Mouse (Mus musculus) right cerebral cortex, adult 2 months (tissue): ENCODE measurements around the gene Nfx1.

Experiments
- DNase-seq, 2 experiments: peaks; one replicate each; pipeline ENCODE4 v3.0.0; 2021 to 2022; ENCODE audit warnings: low spot score in 2 of 2

The Nfx1 gene

DNA sequence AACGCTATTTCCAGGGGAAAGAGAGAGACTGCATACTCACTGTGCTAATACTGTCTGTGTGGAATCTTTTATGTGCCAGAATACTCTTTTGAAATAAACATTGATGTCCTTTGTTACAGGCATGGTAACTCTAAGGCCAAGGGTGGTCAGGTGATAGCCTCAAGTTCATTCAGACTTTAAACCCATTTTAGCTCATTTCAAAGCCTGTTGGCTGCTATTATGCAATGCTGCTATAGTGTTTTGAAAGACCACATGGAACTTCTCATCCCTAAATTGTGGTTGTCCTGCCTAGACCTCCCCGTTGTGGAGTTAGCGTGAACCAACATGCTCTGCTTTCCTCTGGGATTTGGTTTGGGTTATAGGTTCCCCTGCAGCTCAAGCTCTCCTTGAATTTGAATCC lies 5.0 kb downstream of the Nfx1 start:
- DNase-seq = no peak

GRCm38 (mm10) chr4:40976651-40977050 lies 5.9 kb downstream of the Nfx1 start:
- DNase-seq = no peak

DNA sequence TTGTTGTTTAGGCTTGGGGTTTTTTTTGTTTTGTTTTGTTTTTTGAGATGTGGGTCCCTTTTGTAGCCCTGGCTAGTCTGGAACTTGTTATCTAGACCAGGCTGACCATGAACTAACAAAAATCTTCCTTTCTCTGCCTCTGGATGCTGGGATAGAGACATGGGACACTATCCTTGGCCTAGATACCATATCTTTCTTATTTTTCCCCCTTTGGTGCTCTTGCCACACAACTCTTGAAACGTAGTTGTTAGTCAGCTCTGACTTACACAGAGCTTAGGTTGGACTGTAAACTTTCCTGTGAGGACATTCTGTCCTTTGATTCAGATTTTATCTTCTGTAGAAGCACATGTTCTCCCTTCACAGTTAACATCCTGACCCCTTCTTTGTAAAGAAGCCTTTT lies 8.7 kb downstream of the Nfx1 start:
- DNase-seq = no peak

GRCm38 (mm10) chr4:40982486-40982885 lies 11.8 kb downstream of the Nfx1 start:
- no peak for DNase-seq

GRCm38 (mm10) chr4:40983686-40984085 lies 13.0 kb downstream of the Nfx1 start:
- no peak for DNase-seq

DNA sequence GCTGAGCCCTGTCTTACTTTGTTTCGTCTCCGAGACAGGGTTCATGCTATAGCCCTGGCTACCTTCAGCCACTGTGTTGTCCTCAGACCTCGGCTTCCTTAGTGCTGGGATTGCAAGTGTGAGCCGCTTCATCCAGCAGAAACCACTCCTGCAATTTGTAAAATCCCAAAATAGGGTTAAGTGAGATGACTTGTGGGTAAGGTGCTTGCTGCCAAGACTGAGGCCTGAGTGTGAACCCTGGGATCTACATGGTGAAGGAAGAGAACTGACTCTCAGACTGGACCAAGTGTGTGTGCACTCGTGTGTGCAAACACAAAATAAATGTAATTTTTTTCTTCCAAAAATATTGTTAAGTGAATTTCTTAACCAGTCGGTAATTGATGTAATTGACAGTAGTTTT lies 18.9 kb downstream of the Nfx1 start:
- DNase-seq = no peak

- no peak for DNase-seq
Observed at GRCm38 (mm10) chr4:40996302-40996701, 25.6 kb downstream of the Nfx1 start.

- no peak for DNase-seq
Observed at GRCm38 (mm10) chr4:40997916-40998315, 27.2 kb downstream of the Nfx1 start.

- DNase-seq = no peak
Observed at GRCm38 (mm10) chr4:41000271-41000670, 29.6 kb downstream of the Nfx1 start.

GRCm38 (mm10) chr4:41000842-41001639 lies 30.3 kb downstream of the Nfx1 start:
- no peak for DNase-seq

DNA sequence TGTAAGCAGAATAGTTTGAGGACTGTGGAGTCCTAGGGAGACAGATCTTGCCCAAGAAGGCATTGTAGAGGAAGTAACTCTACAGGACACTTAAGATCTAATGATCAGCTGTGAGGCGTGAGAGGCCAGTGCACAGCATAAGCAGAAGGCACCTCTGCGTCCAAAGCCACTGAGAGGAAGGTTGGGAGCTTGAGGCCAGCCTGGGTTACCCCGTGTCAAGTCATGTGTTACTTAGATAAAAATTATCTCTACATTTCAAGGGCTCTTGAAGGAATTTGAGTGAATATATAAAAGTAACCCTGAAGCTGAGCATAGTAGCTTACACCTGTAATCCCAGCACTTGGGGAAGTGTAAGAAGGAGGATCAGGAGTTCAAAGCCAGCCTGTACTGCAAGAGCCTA lies 42.6 kb downstream of the Nfx1 start:
- DNase-seq = no peak

- no peak for DNase-seq
Observed at GRCm38 (mm10) chr4:41015798-41016197, 45.1 kb downstream of the Nfx1 start.

DNA sequence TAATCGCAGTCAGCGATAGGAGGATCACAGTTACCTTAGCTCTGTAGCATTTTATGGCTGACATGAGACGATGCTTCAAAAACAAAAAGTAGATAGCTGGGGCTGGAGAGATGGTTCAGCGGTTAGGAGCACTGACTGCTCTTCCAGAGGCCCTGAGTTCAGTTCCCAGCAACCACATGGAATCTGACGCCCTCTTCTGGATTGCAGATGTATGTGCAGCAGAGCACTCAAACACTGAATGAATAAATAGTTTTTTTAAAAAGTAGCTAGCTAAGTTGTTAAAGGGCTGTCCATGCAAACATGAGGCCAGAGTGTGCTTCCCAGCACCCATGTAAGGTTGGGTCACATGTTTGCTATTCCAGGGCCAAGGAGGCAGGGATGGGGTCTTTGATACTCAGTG lies 50.4 kb downstream of the Nfx1 start:
- DNase-seq = no peak

DNA sequence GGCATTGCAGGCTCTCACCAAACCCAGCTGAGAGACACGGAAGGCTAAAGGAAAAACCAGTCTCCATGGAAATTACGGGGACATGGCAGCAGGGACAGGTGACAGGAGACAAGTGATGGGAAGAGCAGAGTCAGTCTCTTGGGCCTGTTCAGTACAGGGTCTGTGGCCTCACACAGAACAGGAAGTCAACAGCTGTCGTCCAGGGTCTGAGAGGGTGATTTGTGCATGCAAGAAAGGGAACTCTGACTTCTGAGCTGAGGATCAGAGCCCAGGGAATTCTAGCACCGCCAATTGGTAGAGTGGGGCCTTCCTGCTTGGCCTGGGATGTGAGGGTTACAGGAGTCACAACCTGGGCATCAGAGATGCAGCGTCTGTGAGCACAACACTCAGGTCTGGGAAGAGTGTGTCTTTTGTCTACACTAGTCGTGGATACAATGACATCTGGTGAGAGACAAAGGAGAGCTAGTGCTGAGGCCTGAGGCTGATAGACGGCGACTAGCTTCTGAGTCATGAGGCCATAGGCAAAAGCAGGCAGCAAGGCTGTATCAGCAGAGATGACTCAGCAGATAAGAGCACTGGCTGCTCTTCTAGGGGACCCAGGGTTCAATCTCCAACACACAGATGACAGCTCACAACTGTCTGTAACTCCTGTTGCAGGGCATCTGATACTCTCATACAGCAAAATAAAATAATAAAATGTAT lies 55.5 kb downstream of the Nfx1 start:
- no peak for DNase-seq

- DNase-seq = no peak
Observed at GRCm38 (mm10) chr4:41027872-41028271, 57.2 kb downstream of the Nfx1 start.

DNA sequence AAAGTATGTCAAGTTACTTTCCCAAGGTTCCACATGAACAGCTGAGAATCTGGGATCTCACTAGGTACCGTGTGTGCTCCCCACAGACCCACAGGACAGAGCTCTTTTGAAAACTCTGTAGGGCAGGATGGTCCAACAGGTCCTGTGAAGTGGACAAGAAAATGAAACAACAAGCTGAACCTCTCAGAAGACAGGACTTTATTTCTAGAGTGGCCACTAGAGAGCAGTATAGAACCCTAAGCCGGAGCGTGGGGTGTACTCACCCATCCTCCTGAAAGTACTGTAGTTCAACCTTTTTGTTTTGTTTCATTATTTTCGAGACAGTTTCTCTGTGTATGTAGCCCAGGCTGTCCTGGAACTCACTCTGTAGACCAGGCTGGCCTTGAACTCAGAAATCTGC lies 57.6 kb downstream of the Nfx1 start:
- no peak for DNase-seq

DNA sequence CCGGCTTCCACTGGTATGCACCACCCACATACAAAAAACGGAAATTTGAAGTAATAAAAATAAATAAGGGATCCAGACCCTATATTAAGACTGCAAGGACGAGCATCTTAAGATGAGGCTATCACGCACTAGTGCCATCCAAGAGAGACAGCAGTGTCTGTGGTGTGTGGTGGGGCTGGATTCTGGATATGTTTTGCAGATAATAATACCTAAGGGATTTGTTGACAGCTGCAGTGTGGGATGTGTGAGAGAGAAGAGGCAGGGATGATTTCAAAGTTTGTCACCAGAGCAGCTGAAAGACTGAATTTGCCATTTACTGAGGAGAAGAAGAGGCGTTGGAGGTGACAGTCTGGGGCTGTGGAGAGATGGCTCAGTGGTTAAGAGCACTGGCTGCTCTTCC lies 58.7 kb downstream of the Nfx1 start:
- DNase-seq = peak; percentile 85 to 87

DNA sequence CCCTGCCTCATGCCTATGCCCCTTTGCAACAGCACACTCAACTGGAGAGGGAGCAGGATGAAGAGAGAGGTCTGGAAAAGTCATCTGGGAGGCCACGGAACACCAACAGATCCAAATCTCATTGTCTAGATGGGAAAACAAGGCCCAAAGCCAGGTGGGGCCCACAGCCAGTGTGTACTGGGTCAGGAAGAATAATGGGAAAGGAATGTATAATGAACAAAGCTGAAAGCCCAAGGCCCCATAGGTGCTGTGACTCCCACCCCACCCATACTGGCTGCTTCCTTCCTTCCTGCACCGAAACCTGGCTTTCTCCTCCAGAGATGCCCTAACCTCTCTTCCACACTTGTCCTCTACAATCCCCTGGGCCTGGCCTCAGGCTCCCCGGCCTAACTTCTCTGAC lies 60.5 kb downstream of the Nfx1 start:
- DNase-seq = no peak

DNA sequence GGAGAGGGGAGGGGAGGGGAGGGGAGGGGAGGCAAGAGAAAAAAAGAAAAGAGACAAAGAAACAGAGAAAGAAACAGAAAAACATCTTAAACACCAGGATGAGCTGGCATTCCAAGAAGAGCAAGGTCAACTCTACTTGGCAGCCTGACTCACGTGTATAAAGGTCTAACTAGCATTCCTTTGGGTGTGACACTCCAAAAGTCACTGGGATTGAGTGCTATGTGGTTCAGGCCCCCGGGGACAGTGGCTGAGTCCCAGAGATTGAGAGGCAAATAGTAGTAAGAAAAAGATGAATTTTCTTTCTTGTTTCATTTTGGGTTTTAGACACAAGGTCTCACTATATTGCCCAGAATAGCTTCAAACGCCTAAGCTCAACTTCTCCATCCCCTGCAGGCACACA lies 67.2 kb downstream of the Nfx1 start:
- no peak for DNase-seq

GRCm38 (mm10) chr4:41040983-41041382 lies 70.3 kb downstream of the Nfx1 start:
- no peak for DNase-seq

DNA sequence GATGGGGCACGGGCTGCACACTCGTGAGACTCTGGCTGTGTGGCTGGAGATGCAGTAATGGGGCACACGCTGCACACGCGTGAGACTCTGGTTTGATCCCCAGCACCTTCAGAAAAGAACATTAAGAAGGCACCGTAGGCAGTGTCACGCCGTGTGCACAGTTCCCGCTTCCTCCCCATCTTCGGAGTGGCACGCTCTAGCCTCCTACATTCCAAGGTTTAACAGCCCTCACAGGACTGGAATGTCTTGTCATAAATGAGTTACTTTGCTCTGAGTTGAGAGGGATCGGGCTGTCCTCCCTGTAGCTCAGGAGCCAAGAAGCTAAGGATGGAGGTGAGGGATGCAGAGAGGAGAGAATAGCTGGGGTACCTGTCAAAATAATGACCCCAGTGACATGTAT lies 72.2 kb downstream of the Nfx1 start:
- DNase-seq = no peak

DNA sequence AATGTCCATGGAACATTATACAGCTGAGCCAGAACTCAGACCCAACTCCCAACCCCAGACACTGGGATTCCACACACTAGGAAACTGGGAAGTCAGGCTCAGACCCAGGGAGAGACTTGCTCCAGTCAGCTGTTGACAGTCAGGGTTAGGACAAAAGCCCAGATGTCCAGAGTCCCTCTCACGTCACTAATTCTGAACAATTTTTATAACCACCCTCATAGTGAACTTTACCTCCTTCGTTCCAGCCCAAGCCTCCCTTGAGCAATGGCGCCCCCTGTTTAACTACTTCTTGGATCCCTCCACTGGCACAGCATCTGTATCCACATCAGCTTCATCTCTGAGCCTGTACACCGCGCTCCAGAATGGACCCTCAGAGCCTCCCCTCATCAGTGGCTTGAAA lies 73.3 kb downstream of the Nfx1 start:
- DNase-seq = no peak

DNA sequence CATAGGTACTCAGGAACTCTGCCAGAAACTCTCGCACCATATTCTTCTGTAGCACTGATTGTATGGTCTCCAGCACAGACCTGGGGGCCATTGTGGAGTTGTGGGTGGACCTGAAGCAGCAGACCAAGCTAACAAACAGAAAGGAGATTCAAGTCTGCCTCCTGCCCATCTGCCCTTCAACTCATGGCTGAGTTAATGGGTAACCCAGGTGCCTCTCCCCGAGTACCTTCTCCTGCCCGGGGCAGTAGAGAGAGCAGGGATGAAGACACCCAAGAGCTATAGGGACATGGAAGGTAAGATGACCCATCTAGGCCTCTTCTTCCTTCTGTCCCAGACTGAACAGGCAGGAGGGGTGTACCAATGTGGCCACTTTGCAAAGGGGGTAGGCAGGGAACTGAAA lies 74.6 kb downstream of the Nfx1 start:
- no peak for DNase-seq
